Mouse (Mus musculus) cerebellum, adult (tissue): ENCODE results near the gene Zp3r.
"Not testable (repeated sequence)": the region's sequence is repeated elsewhere in the genome, so short reads cannot be mapped to it uniquely, and the experiment has no call there.

ENCODE experiments used
- ATAC-seq: cut with Nextera tagmentation; 2 replicates; pipeline ENCODE4 v1.9.2; 2017; ENCODE audit warnings: mild to moderate bottlenecking, moderate library complexity, mixed read lengths; ENCODE audit not compliant: insufficient number of reproducible peaks, low FRiP score, low TSS enrichment

Gene Zp3r

GRCm38 (mm10) chr1:130629521-130629920 lies at the start of gene Zp3r:
TSS of gene Zp3r (minus strand) at chr1:130629621.
- ATAC-seq, result no peak

- ATAC-seq, result no peak
Observed at GRCm38 (mm10) chr1:130678551-130678950, 49.1 kb upstream of the Zp3r start.

- not testable (repeated sequence) for ATAC-seq
Observed at GRCm38 (mm10) chr1:130663576-130663975, 34.2 kb upstream of the Zp3r start.

- ATAC-seq, result no peak
Observed at GRCm38 (mm10) chr1:130661454-130661853, 32.0 kb upstream of the Zp3r start, which contains the start of gene C4bp. TSS of gene C4bp (minus strand) at chr1:130661632.

GRCm38 (mm10) chr1:130659641-130660040 lies 30.2 kb upstream of the Zp3r start:
- ATAC-seq, result not testable (repeated sequence)

- ATAC-seq, result no peak
Observed at GRCm38 (mm10) chr1:130644103-130644502, 14.7 kb upstream of the Zp3r start.

GRCm38 (mm10) chr1:130640967-130641366 lies 11.5 kb upstream of the Zp3r start:
- ATAC-seq, result no peak

- no peak for ATAC-seq
Observed at GRCm38 (mm10) chr1:130633761-130634410, 4.5 kb upstream of the Zp3r start.

- ATAC-seq, result no peak
Observed at GRCm38 (mm10) chr1:130633316-130633715, 3.9 kb upstream of the Zp3r start.

GRCm38 (mm10) chr1:130596291-130596690 lies 33.1 kb downstream of the Zp3r start:
- ATAC-seq, result no peak

- no peak for ATAC-seq
Observed at GRCm38 (mm10) chr1:130588659-130589058, 40.8 kb downstream of the Zp3r start.

- ATAC-seq, result no peak
Observed at GRCm38 (mm10) chr1:130576389-130576788, 53.0 kb downstream of the Zp3r start.

- no peak for ATAC-seq
Observed at GRCm38 (mm10) chr1:130575962-130576361, 53.5 kb downstream of the Zp3r start.

- ATAC-seq, result no peak
Observed at GRCm38 (mm10) chr1:130551407-130552249, 77.8 kb downstream of the Zp3r start.

GRCm38 (mm10) chr1:130550242-130551167 lies 78.9 kb downstream of the Zp3r start:
- no peak for ATAC-seq

- ATAC-seq, result no peak
Observed at GRCm38 (mm10) chr1:130549698-130550097, 79.7 kb downstream of the Zp3r start.

GRCm38 (mm10) chr1:130549160-130549559 lies 80.3 kb downstream of the Zp3r start:
- ATAC-seq, result no peak

GRCm38 (mm10) chr1:130547674-130548429 lies 81.6 kb downstream of the Zp3r start:
- ATAC-seq, result no peak
